Mouse (Mus musculus) intestine, postnatal 0 days (tissue): ENCODE measurements at regions not wholly inside any gene's neighbourhood (a gene's known extent, or its start where the extent isn't known, plus 50 kb on each side); places are given as distances from the start of the nearest gene placed in this dataset.

Experiments
- ATAC-seq: fragments of 200-750 bp; cut with Nextera tagmentation; 2 replicates; pipeline ENCODE4 v1.8.0; 2017; ENCODE audit warnings: mild to moderate bottlenecking, moderate TSS enrichment, moderate library complexity
- H3K27ac ChIP-seq: fragments of 300-500 bp; sonication (generic); 2 replicates; pipeline ENCODE4 v1.5.1; 2014; ENCODE audit warnings: mild to moderate bottlenecking, low read depth, low read length, moderate library complexity
- H3K27me3 ChIP-seq: fragments of 300-500 bp; sonication (generic); replicated peaks from 2 replicates; pipeline ENCODE4 v1.6.1; 2014; ENCODE audit warnings: low read length, mixed read lengths; ENCODE audit not compliant: control insufficient read depth, insufficient read depth
- H3K36me3 ChIP-seq: fragments of 300-500 bp; sonication (generic); 2 replicates; pipeline ENCODE4 v1.6.1; 2014; ENCODE audit warnings: mild to moderate bottlenecking, moderate library complexity; ENCODE audit not compliant: control insufficient read depth, insufficient read depth
- H3K4me1 ChIP-seq: fragments of 300-500 bp; sonication (generic); replicated peaks from 2 replicates; pipeline ENCODE4 v1.6.1; 2014; ENCODE audit warnings: antibody characterized with exemption, low read length, mixed read lengths; ENCODE audit not compliant: control insufficient read depth, insufficient read depth
- H3K4me2 ChIP-seq: fragments of 300-500 bp; sonication (generic); replicated peaks from 2 replicates; pipeline ENCODE4 v1.6.1; 2014; ENCODE audit warnings: low read depth, mild to moderate bottlenecking, moderate library complexity
- H3K4me3 ChIP-seq: fragments of 300-500 bp; sonication (generic); 2 replicates; pipeline ENCODE4 v1.5.1; 2014; ENCODE audit warnings: low read depth, low read length
- H3K9ac ChIP-seq: fragments of 300-500 bp; sonication (generic); 2 replicates; pipeline ENCODE4 v1.6.1; 2014; ENCODE audit warnings: mild to moderate bottlenecking, low read depth, low read length
- H3K9me3 ChIP-seq: fragments of 300-500 bp; sonication (generic); 2 replicates; pipeline ENCODE4 v1.6.1; 2016; ENCODE audit warnings: mixed run types; ENCODE audit not compliant: control insufficient read depth
- CTCF ChIP-seq: sonication (generic); IDR thresholded peaks from 2 replicates; pipeline ENCODE4 v1.5.1; 2016; ENCODE audit warnings: low read depth, mild to moderate bottlenecking, control low read depth, antibody characterized with exemption, moderate library complexity
- WGBS: fragments of 180-500 bp; shearing (Covaris S2); extraction: QIAGEN DNeasy Blood & Tissue Kit; methylation state at CpG from one replicate; pipeline ENCODE4 v1.1.7; 2014; 5-methylcytosine and 5-hydroxymethylcytosine counted together

DNA sequence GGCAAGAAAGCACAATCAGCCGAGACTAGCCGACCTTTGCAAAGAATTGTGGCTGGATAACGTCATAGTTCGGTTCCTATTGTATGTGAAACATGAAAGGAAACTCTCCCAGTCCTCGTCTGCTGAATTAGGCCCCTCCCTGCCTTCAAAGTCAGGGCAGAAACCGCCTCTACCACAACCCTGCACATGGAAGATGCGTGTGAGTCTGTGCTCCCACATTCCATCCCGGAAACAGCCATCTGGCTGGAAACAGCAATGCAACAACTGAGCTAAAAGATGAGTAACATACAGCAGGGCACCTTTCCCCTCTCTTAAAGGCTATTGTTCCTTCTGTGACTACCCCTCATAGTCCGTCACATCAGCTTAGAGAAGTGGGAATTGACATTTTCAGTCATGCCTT is 422.1 kb upstream of the Prickle1 start:
- H3K9me3 ChIP-seq: no peaks in the 10 kb centered on the region
- H3K36me3 ChIP-seq: no peaks in the 10 kb centered on the region
- no peak overlapping the region for H3K4me2 ChIP-seq
- no peak overlapping the region for H3K9ac ChIP-seq
- no peaks in the 10 kb centered on the region for H3K4me1 ChIP-seq
- 66% methylated on average over 9 of the region's 9 CpGs for WGBS
- no peaks in the 10 kb centered on the region for H3K27me3 ChIP-seq
- H3K27ac ChIP-seq: no peak overlapping the region
- no peak for TF ChIP-seq CTCF
- no peak overlapping the region for H3K4me3 ChIP-seq
- no peak for ATAC-seq

DNA sequence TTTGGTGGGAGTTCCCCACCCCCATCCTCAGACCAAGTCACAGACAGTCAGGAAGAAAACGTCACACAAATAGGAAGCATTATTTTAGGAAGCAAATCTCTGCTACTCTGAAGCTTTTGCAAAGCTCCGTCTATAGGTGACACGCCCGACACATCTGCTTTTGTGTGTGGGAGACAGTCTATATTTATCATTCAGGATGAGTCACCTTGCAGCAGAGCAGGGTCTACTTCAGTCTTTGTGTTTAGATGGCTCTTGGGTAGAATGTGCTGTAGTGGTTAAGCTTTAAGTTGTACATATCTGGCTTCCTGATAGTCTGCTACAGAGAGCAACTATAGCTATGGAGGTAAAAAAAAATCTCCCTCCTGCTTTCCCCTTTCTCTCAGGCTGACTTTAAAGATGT is 415.8 kb upstream of the Prickle1 start:
- H3K27ac ChIP-seq: no peak overlapping the region
- no peak overlapping the region for H3K4me2 ChIP-seq
- no peaks in the 10 kb centered on the region for H3K9me3 ChIP-seq
- H3K27me3 ChIP-seq: no peaks in the 10 kb centered on the region
- H3K4me3 ChIP-seq: no peak overlapping the region
- no peaks in the 10 kb centered on the region for H3K4me1 ChIP-seq
- no peak for TF ChIP-seq CTCF
- WGBS: 36% methylated on average over 4 of the region's 4 CpGs
- no peaks in the 10 kb centered on the region for H3K36me3 ChIP-seq
- no peak overlapping the region for H3K9ac ChIP-seq
- ATAC-seq: no peak

GRCm38 (mm10) chr15:94006082-94006481 is 410.4 kb upstream of the Prickle1 start:
- no peak for TF ChIP-seq CTCF
- H3K4me1 ChIP-seq: 0 out of 2 replicates have a peak, but pooled peaks cover 3% of the 10 kb centered on the region
- WGBS: 69% methylated on average over 5 of the region's 5 CpGs
- H3K27ac ChIP-seq: no peak overlapping the region
- no peaks in the 10 kb centered on the region for H3K36me3 ChIP-seq
- no peaks in the 10 kb centered on the region for H3K9me3 ChIP-seq
- no peak overlapping the region for H3K4me2 ChIP-seq
- H3K4me3 ChIP-seq: no peak overlapping the region
- H3K9ac ChIP-seq: no peak overlapping the region
- ATAC-seq: no peak
- H3K27me3 ChIP-seq: no peaks in the 10 kb centered on the region

- WGBS: 61% methylated on average over 4 of the region's 4 CpGs
- ATAC-seq: no peak
- no peak overlapping the region for H3K27ac ChIP-seq
- no peak overlapping the region for H3K9ac ChIP-seq
- H3K4me2 ChIP-seq: no peak overlapping the region
- 0 out of 2 replicates have a peak, but pooled peaks cover 3% of the 10 kb centered on the region for H3K4me1 ChIP-seq
- no peaks in the 10 kb centered on the region for H3K36me3 ChIP-seq
- no peaks in the 10 kb centered on the region for H3K9me3 ChIP-seq
- H3K4me3 ChIP-seq: no peak overlapping the region
- TF ChIP-seq CTCF: no peak
- no peaks in the 10 kb centered on the region for H3K27me3 ChIP-seq
These were observed 409.2 kb upstream of the Prickle1 start for GRCm38 (mm10) chr15:94004911-94005310.

- TF ChIP-seq CTCF: no peak
These were observed 407.5 kb upstream of the Prickle1 start for GRCm38 (mm10) chr15:94003145-94003544.

GRCm38 (mm10) chr15:93994542-93994941 is 398.9 kb upstream of the Prickle1 start:
- Histone ChIP-seq H3K4me3 (no peak overlapping the region), H3K27ac (no peak overlapping the region), H3K4me2 (no peak overlapping the region), H3K36me3 (no peaks in the 10 kb centered on the region), H3K9ac (no peak overlapping the region), H3K9me3 (no peaks in the 10 kb centered on the region), H3K4me1 (no peaks in the 10 kb centered on the region), H3K27me3 (no peaks in the 10 kb centered on the region)
- peak; percentile 56; the same call in 1 of the 2 replicates for ATAC-seq
- 50% methylated on average over 4 of the region's 4 CpGs for WGBS
- TF ChIP-seq CTCF: no peak

More at GRCm38 (mm10) chr15:94003145-94003544, 407.5 kb upstream of the Prickle1 start:
- Histone ChIP-seq H3K36me3 (no peaks in the 10 kb centered on the region), H3K4me2 (no peak overlapping the region), H3K4me1 (0 out of 2 replicates have a peak, but pooled peaks cover 3% of the 10 kb centered on the region), H3K27me3 (no peaks in the 10 kb centered on the region), H3K4me3 (no peak overlapping the region), H3K9ac (no peak overlapping the region), H3K27ac (no peak overlapping the region), H3K9me3 (no peaks in the 10 kb centered on the region)
- 41% methylated on average over 7 of the region's 7 CpGs for WGBS
- ATAC-seq: peak; percentile 56

DNA sequence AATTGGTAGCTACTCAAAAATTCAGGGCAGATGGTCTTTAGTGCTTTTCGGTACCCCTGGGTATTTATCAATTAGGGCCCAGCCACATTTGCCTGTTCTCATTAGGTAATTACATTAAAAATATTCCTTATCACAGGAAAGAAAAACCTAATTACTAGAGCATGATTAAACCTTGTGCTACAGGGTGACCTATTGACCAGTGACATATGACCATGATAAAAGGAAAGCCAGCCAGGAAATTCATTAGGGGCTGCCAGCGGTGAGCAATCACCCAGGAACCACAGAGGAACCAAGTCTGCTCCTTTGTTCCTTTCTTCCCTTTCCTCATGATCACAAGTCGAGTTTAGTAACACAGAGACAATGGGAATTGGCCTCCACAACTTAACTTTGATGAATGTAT is 394.4 kb upstream of the Prickle1 start:
- Histone ChIP-seq H3K4me3 (no peak overlapping the region), H3K27ac (no peak overlapping the region), H3K4me1 (no peaks in the 10 kb centered on the region), H3K4me2 (no peak overlapping the region), H3K9ac (no peak overlapping the region), H3K27me3 (no peaks in the 10 kb centered on the region), H3K9me3 (no peaks in the 10 kb centered on the region), H3K36me3 (no peaks in the 10 kb centered on the region)
- no peak for ATAC-seq
- TF ChIP-seq CTCF: no peak
- 61% methylated on average over 3 of the region's 3 CpGs for WGBS
